In the genomic region with DNA sequence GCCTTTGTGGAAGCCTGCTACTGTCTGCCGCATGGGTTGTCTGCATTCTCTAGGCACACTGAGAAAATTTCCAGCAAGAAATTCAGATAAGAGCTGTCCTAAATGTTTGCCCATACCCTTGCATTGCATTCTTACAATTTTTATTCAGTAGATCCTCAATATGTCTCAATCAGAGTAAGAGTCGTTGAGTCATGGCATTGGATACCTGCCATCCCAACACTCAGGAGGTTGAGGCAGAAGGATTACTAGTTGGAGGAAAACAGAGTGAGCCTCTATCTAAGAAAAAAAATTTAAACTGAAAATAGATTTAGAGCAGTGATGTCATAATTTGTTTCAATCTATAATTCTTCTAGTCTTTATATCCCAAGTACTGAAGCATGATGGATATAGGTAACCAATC, we compare ENCODE assay signal across 30 mouse cellular contexts.
DNase-seq lines count a peak whose midpoint lies in the region; ATAC-seq and TF ChIP-seq lines count a peak whose summit lies in the region.
"Had no signal": no experiment of that assay in that cellular context is flagged by ENCODE, and none has a peak within 500 bp of the region (broad histone marks: within the 10 kb centered on the region; RNA-seq: fewer than 3 reads in every experiment).

No protein-coding gene starts in this region.

- H3K9me3 ChIP-seq in lung, postnatal 0 days (ENCODE audit: low read length) = no peaks in the 10 kb centered on the region
- H3K9me3 ChIP-seq: embryonic facial prominence, embryonic 10.5 days; embryonic facial prominence, embryonic 13.5 days; forebrain, embryonic 10.5 days; forebrain, embryonic 13.5 days; heart, embryonic 13.5 days had no signal

- H3K4me1 ChIP-seq in lung, postnatal 0 days (ENCODE audit: insufficient read depth, low read depth, low read length) = no peaks in the 10 kb centered on the region; the same call in 1 of the 2 replicates
- H3K4me1 ChIP-seq: embryonic facial prominence, embryonic 10.5 days; embryonic facial prominence, embryonic 13.5 days; forebrain, embryonic 10.5 days; forebrain, embryonic 13.5 days had no signal

- H3K4me3 ChIP-seq in gastrocnemius, adult 2 months = no peak overlapping the region
- H3K4me3 ChIP-seq in lung, postnatal 0 days (ENCODE audit: low read depth, low read length) = no peak overlapping the region
- H3K4me3 ChIP-seq: embryonic facial prominence, embryonic 10.5 days; embryonic facial prominence, embryonic 13.5 days; erythroblast, embryonic 14.5 days; forebrain, embryonic 10.5 days; forebrain, embryonic 13.5 days; heart, embryonic 13.5 days had no signal

- intact Hi-C loops in gastrocnemius, adult 2 months (cut with DNase I) = loop anchor here (5.0 kb wide), 2 partner anchors 35 to 110 kb away; a partner anchor contains a TSS

- H3K9ac ChIP-seq in lung, postnatal 0 days (replicated peaks; ENCODE audit: low read depth) = no peak overlapping the region
- H3K9ac ChIP-seq: embryonic facial prominence, embryonic 13.5 days; forebrain, embryonic 13.5 days; heart, embryonic 13.5 days; hindbrain, embryonic 14.5 days had no signal

- DNase-seq in gastrocnemius, adult 2 months = no peak
- DNase-seq in gastrocnemius, postnatal 10 days = no peak
- DNase-seq in lung, postnatal 0 days (ENCODE audit: low spot score) = peak; percentile 38
- DNase-seq in lung, postnatal 25 days (ENCODE audit: low spot score) = no peak
- DNase-seq in NIH3T3 (ENCODE audit: low read depth) = peak; percentile 70
- DNase-seq in urinary bladder, postnatal 14 days (ENCODE audit: low spot score) = no peak
- DNase-seq in adrenal gland, adult 2 months = no peak
- DNase-seq: adrenal gland, postnatal 10 days; adrenal gland, postnatal 36 days; cerebellum, adult 11 months; cerebellum, adult 8-10 months; cerebellum, postnatal 10 days; cerebellum, postnatal 36 days; embryo, embryonic 11 days; gastrocnemius, postnatal 14 days; heart, postnatal 14 days; heart, postnatal 4 days had no signal

- no peak for ATAC-seq in lung, postnatal 0 days
- ATAC-seq: activated CD4-positive, CD25-positive, alpha-beta regulatory T cell, adult 4 months; CD4-positive, CD25-positive, alpha-beta regulatory T cell, adult 4 months; forebrain, embryonic 13.5 days; forebrain, embryonic 16.5 days; hindbrain, postnatal 0 days; inflammation-experienced regulatory T-cells, adult 6 months; intestine, embryonic 16.5 days had no signal

- TF ChIP-seq CTCF in gastrocnemius, adult 2 months (IDR thresholded peaks at IDR 0.05) = no peak
- TF ChIP-seq CTCF in lung, postnatal 0 days (IDR thresholded peaks at IDR 0.05) = no peak

- WGBS in lung, postnatal 0 days = 59% methylated on average over 2 of the region's 2 CpGs

- H3K27ac ChIP-seq in gastrocnemius, adult 2 months = peak overlapping the region; percentile 67
- H3K27ac ChIP-seq in lung, postnatal 0 days (ENCODE audit: low read length) = no peak overlapping the region
- H3K27ac ChIP-seq: embryonic facial prominence, embryonic 10.5 days; embryonic facial prominence, embryonic 13.5 days; forebrain, embryonic 10.5 days; forebrain, embryonic 13.5 days; heart, embryonic 13.5 days; hindbrain, embryonic 14.5 days; hindbrain, postnatal 0 days had no signal

- TF ChIP-seq EP300 in lung, postnatal 0 days (IDR thresholded peaks at IDR 0.05) = no peak

- no peak overlapping the region for H3K4me2 ChIP-seq in lung, postnatal 0 days (replicated peaks; ENCODE audit: low read depth, low read length)
- H3K4me2 ChIP-seq: embryonic facial prominence, embryonic 13.5 days; forebrain, embryonic 13.5 days; heart, embryonic 13.5 days; hindbrain, embryonic 14.5 days had no signal

- no peaks in the 10 kb centered on the region for H3K36me3 ChIP-seq in lung, postnatal 0 days (ENCODE audit: insufficient read depth, low read length)
- H3K36me3 ChIP-seq: embryonic facial prominence, embryonic 10.5 days; embryonic facial prominence, embryonic 13.5 days; forebrain, embryonic 10.5 days; heart, embryonic 13.5 days had no signal

- H3K27me3 ChIP-seq in lung, postnatal 0 days (replicated peaks; ENCODE audit: insufficient read depth, low read length) = no peaks in the 10 kb centered on the region
- H3K27me3 ChIP-seq: embryonic facial prominence, embryonic 13.5 days; forebrain, embryonic 13.5 days; heart, embryonic 13.5 days had no signal

Comparison
In these comparisons a context has a peak if more than half of its experiments do, and no peak if none do; other contexts are left out.
1. DNase-seq: peak in lung, postnatal 0 days (single experiment) and NIH3T3 (single experiment); none in gastrocnemius, adult 2 months (single experiment), gastrocnemius, postnatal 10 days (single experiment), lung, postnatal 25 days (single experiment), urinary bladder, postnatal 14 days (single experiment) and adrenal gland, adult 2 months (single experiment).